Mouse (Mus musculus): Measurements from ENCODE around the gene Maco1. TPM values are rescaled to one million over a fixed set of nuclear protein-coding genes. Genes with fewer than 3 reads are reported as not detected.
A peak's percentile ranks its signal among the peaks of the same experiment; 100 is the strongest.

Gene Maco1
- polyA plus RNA-seq, 1 experiment from 2014 or later, result 117 TPM

DNA sequence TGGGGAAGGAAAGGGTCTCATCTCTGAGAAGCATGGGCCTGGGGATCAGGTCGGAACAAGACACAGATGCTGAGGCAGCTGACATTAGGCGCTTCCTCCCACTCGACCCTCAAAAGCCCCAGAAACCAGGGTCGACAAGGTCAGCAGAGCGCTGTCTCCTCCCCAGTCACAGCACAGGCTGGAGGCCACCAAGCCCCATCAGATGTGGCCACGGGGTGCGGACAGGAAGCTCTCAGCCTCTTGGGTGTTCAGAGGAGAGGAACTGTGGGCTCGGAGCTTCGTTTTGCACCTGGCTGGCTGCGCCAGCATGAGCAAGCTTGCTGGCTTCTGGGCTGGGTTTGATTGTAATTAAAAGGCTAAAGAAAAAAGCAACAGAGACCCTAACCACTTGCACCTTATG is 98.8 kb downstream of the Maco1 start:
- WGBS, result 47% methylated on average over 10 of the region's 10 CpGs
- Histone ChIP-seq H3K4me1 (replicated peaks) (peaks cover 22% of the 10 kb centered on the region), H3K27me3 (no peaks in the 10 kb centered on the region), H3K4me3 (replicated peaks) (no peak overlapping the region), H3K36me3 (no peaks in the 10 kb centered on the region), H3K9me3 (no peaks in the 10 kb centered on the region), H3K27ac (peak overlapping the region; percentile 25; the same call in 1 of the 2 replicates), H3K9ac (replicated peaks) (no peak overlapping the region), H3K4me2 (replicated peaks) (no peak overlapping the region)
- no peak for ATAC-seq

DNA sequence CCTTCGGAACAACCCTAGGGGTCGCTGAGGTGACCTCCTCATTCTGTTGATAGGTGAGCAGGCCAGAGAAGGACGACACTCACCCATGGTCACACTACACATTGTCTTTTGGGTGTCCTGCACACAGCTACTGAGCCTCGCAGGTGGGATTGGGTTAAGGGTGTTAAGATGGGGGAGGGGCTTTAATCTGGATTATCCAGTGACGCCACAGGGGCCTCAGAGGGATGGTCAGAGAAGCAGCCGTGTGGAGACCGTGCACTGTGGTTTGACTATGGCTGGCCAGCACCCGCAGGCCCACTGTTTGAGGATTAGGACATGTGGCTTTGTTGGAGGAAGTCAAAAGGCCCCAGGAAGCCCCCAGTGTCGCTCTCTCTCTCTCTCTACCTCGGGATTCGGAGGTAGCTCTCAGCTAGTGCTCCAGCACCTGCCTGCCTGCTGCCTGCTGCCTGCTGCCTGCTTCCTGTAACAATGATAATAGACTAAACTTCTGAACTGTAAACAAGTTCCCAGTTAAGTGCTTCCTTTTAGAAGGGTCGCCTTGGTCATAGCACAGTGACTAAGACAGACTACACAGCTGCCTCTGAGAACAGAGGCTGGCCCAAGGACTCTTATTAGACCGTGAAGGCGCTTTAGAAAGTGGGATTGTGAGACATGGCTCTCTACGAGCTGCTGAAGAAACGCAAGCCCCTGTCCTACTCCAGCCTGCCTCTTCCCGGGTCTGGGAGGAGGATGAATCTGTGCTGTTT is 99.5 kb downstream of the Maco1 start:
- H3K4me1 ChIP-seq (replicated peaks), result peaks cover 22% of the 10 kb centered on the region
- H3K9ac ChIP-seq (replicated peaks), result no peak overlapping the region
- no peaks in the 10 kb centered on the region for H3K27me3 ChIP-seq
- ATAC-seq, result no peak
- H3K4me3 ChIP-seq (replicated peaks), result no peak overlapping the region
- H3K9me3 ChIP-seq, result no peaks in the 10 kb centered on the region
- 17% methylated on average over 17 of the region's 17 CpGs for WGBS
- H3K36me3 ChIP-seq, result no peaks in the 10 kb centered on the region
- peak overlapping the region; percentile 25; the same call in 1 of the 2 replicates for H3K27ac ChIP-seq
- no peak overlapping the region for H3K4me2 ChIP-seq (replicated peaks)

DNA sequence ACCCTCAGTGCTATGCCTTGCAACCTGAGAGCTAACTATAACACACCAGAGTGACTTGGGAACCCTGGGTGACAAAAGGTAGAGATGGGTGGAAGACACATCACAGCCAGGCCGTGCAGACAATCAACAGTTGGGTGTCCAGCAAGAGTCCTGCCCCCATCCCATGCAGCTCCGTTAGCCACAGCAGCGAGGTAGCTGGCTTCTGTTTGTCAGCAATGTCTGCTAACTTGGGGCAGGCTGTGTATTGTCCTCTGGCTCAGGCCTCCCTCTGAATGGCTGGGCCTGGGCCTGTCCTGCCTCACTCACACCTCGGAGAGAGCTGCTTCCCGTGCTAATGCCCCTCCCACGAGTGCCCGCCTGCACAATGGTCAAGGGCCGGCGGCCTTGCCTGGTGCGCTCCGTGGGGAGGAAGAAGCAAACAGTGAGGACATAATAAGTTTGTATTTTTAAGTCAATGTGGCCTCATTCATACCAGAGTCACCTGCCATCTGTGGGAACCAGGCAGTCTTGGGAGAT is 100.2 kb downstream of the Maco1 start:
- Histone ChIP-seq H3K9ac (replicated peaks) (no peak overlapping the region), H3K4me3 (replicated peaks) (no peak overlapping the region), H3K4me1 (replicated peaks) (peaks cover 22% of the 10 kb centered on the region), H3K4me2 (replicated peaks) (no peak overlapping the region), H3K9me3 (no peaks in the 10 kb centered on the region), H3K36me3 (no peaks in the 10 kb centered on the region), H3K27ac (no peak overlapping the region), H3K27me3 (no peaks in the 10 kb centered on the region)
- WGBS, result 38% methylated on average over 11 of the region's 11 CpGs
- no peak for ATAC-seq

Other genes starting within 250 kb of the Maco1 start
- gene Man1c1, start 149.1 kb downstream of the Maco1 start, polyA plus RNA-seq (2015; fragmentation: Nextera tagmentation; extraction: Ambion mirVana), result 1.9 and 2.4 TPM in 2 replicates
- gene Ldlrap1, start 85.3 kb downstream of the Maco1 start, polyA plus RNA-seq (2015; fragmentation: Nextera tagmentation; extraction: Ambion mirVana), result 2.4 and 3.4 TPM in 2 replicates
- gene Rhd, start 11.2 kb upstream of the Maco1 start, polyA plus RNA-seq (2015; fragmentation: Nextera tagmentation; extraction: Ambion mirVana), result 0.73 and 1.1 TPM in 2 replicates
- gene Tmem50a, start 61.7 kb upstream of the Maco1 start, polyA plus RNA-seq (2015; fragmentation: Nextera tagmentation; extraction: Ambion mirVana), result 203 and 209 TPM in 2 replicates
- 601 and 620 TPM in 2 replicates for gene Rsrp1, start 70.2 kb upstream of the Maco1 start, polyA plus RNA-seq (2015; fragmentation: Nextera tagmentation; extraction: Ambion mirVana)
- gene Syf2, start 77.6 kb upstream of the Maco1 start, polyA plus RNA-seq (2015; fragmentation: Nextera tagmentation; extraction: Ambion mirVana), result 74.0 and 75.3 TPM in 2 replicates